Mouse (Mus musculus) forebrain, embryonic 11.5 days (tissue): ENCODE data around the gene Donson. TPM values are rescaled to one million over a fixed set of nuclear protein-coding genes. Genes with fewer than 3 reads are reported as not detected.

Experiments
- ATAC-seq: fragments of 200-750 bp; cut with Nextera tagmentation; replicated peaks from 2 replicates; pipeline ENCODE4 v1.8.0; 2017; ENCODE audit warnings: moderate TSS enrichment; ENCODE audit not compliant: low FRiP score
- DNase-seq: peaks from one replicate; pipeline ENCODE4 v3.0.0-alpha.2; 2017; ENCODE audit warnings: low spot score
- H3K27ac ChIP-seq: fragments of 300-500 bp; sonication (generic); 2 replicates; pipeline ENCODE4 v1.5.1; 2014; ENCODE audit warnings: low read depth, low read length
- H3K27me3 ChIP-seq: fragments of 300-500 bp; sonication (generic); 2 replicates; pipeline ENCODE4 v1.6.1; 2014; ENCODE audit warnings: mild to moderate bottlenecking, low read length, mixed read lengths; ENCODE audit not compliant: control insufficient read depth, insufficient read depth
- H3K36me3 ChIP-seq: fragments of 300-500 bp; sonication (generic); 2 replicates; pipeline ENCODE4 v1.6.1; 2014; ENCODE audit warnings: mild to moderate bottlenecking, low read length, moderate library complexity, mixed read lengths; ENCODE audit not compliant: control insufficient read depth, insufficient read depth
- H3K4me1 ChIP-seq: fragments of 300-500 bp; sonication (generic); replicated peaks from 2 replicates; pipeline ENCODE4 v1.6.1; 2014; ENCODE audit warnings: low read length, mixed read lengths; ENCODE audit not compliant: control insufficient read depth, insufficient read depth
- H3K4me2 ChIP-seq: fragments of 300-500 bp; sonication (generic); 2 replicates; pipeline ENCODE4 v1.6.1; 2014; ENCODE audit warnings: low read depth, mild to moderate bottlenecking, low read length, moderate library complexity, mixed read lengths; ENCODE audit not compliant: severe bottlenecking
- H3K4me3 ChIP-seq: fragments of 300-500 bp; sonication (generic); 2 replicates; pipeline ENCODE4 v1.5.1; 2014; ENCODE audit warnings: low read depth, low read length
- H3K9ac ChIP-seq: fragments of 300-500 bp; sonication (generic); 2 replicates; pipeline ENCODE4 v1.6.1; 2014; ENCODE audit warnings: low read length
- H3K9me3 ChIP-seq: fragments of 300-500 bp; sonication (generic); 2 replicates; pipeline ENCODE4 v1.6.1; 2016; ENCODE audit warnings: low read length, mixed read lengths; ENCODE audit not compliant: control insufficient read depth
- WGBS: fragments of 180-500 bp; shearing (Covaris S2); extraction: QIAGEN DNeasy Blood & Tissue Kit; methylation state at CpG from one replicate; pipeline ENCODE4 v1.1.7; 2014; 5-methylcytosine and 5-hydroxymethylcytosine counted together
- polyA plus RNA-seq: library from polyadenylated mRNA; unstranded; fragments of >200 nt; fragmentation: Nextera tagmentation; extraction: Ambion mirVana; gene quantifications from 2 replicates; pipeline ENCODE4 v1.2.1, GENCODE M21; 2014

The Donson gene
- polyA plus RNA-seq, 1 experiment from 2014 or later, result 42.1 TPM

GRCm38 (mm10) chr16:91629749-91630148 lies 58.8 kb downstream of the Donson start:
- Histone ChIP-seq H3K36me3 (peaks cover 11% of the 10 kb centered on the region; the same call in 1 of the 2 replicates), H3K4me1 (no peaks in the 10 kb centered on the region), H3K9ac (no peak overlapping the region), H3K9me3 (no peaks in the 10 kb centered on the region), H3K27me3 (no peaks in the 10 kb centered on the region), H3K4me2 (no peak overlapping the region), H3K4me3 (no peak overlapping the region), H3K27ac (no peak overlapping the region)
- WGBS, result 87% methylated on average over 4 of the region's 4 CpGs
- ATAC-seq, result no peak
- no peak for DNase-seq

- no peak overlapping the region for H3K4me3 ChIP-seq
- 93% methylated on average over 3 of the region's 3 CpGs for WGBS
- H3K9me3 ChIP-seq, result no peaks in the 10 kb centered on the region
- no peak overlapping the region for H3K9ac ChIP-seq
- DNase-seq, result peak; percentile 27
- H3K27me3 ChIP-seq, result no peaks in the 10 kb centered on the region
- no peak for ATAC-seq
- no peaks in the 10 kb centered on the region for H3K4me1 ChIP-seq
- H3K4me2 ChIP-seq, result no peak overlapping the region
- H3K36me3 ChIP-seq, result peaks cover 13% of the 10 kb centered on the region; the same call in 1 of the 2 replicates
- no peak overlapping the region for H3K27ac ChIP-seq
Observed at GRCm38 (mm10) chr16:91628673-91629072, 59.9 kb downstream of the Donson start.

GRCm38 (mm10) chr16:91627831-91628230 lies 60.7 kb downstream of the Donson start:
- no peaks in the 10 kb centered on the region for H3K9me3 ChIP-seq
- WGBS, result 91% methylated on average over 7 of the region's 7 CpGs

More at GRCm38 (mm10) chr16:91627831-91628230, 60.7 kb downstream of the Donson start:
- no peaks in the 10 kb centered on the region for H3K4me1 ChIP-seq
- no peak for DNase-seq
- H3K4me2 ChIP-seq, result no peak overlapping the region
- no peak for ATAC-seq
- no peak overlapping the region for H3K9ac ChIP-seq
- no peak overlapping the region for H3K4me3 ChIP-seq
- no peak overlapping the region for H3K27ac ChIP-seq
- H3K36me3 ChIP-seq, result peaks cover 13% of the 10 kb centered on the region; the same call in 1 of the 2 replicates
- no peaks in the 10 kb centered on the region for H3K27me3 ChIP-seq

Other genes starting within 250 kb of the Donson start
- gene Ifnar1, start 203.5 kb downstream of the Donson start, polyA plus RNA-seq, result 51.4 and 53.1 TPM in 2 replicates
- gene Ifngr2, start 141.7 kb downstream of the Donson start, polyA plus RNA-seq, result 28.8 and 31.6 TPM in 2 replicates
- gene Tmem50b, start 91.0 kb downstream of the Donson start, polyA plus RNA-seq, result 36.4 and 42.4 TPM in 2 replicates
- 4.5 and 4.7 TPM in 2 replicates for gene Dnajc28, start 69.7 kb downstream of the Donson start, polyA plus RNA-seq
- gene Gart, start 41.8 kb downstream of the Donson start, polyA plus RNA-seq, result 145 and 150 TPM in 2 replicates
- 140 and 150 TPM in 2 replicates for gene Son, start 41.3 kb downstream of the Donson start, polyA plus RNA-seq
- gene Cryzl1, start 40.2 kb upstream of the Donson start, polyA plus RNA-seq, result 73.6 and 83.6 TPM in 2 replicates
- 55.2 and 60.2 TPM in 2 replicates for gene Itsn1, start 40.5 kb upstream of the Donson start, polyA plus RNA-seq